ENCODE assay signal across 32 mouse cellular contexts in the genomic region with DNA sequence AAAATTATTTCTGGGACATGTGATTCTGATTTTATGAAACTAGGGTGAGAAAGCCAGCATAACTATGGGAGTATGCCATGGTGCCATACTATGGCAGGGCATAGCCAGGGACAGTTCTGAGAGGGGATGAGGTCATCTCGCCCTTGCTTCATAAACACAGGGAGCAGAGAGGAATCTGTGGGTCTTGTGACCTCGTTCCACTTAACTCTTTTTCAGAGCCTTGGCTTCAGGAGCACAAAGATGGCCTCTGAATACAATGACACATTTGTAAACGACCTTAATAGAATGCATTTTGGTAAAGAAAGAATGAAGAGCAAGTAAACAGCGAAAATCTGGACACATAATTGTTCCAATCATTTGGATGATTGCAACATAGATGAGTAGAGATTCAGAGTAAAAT. TPM values are rescaled to one million over a fixed set of nuclear protein-coding genes. Genes with fewer than 3 reads are reported as not detected.
DNase-seq lines count a peak whose midpoint lies in the region; ATAC-seq lines count a peak whose summit lies in the region.
"Had no signal": no experiment of that assay in that cellular context is flagged by ENCODE, and none has a peak within 500 bp of the region (broad histone marks: within the 10 kb centered on the region; RNA-seq: fewer than 3 reads in every experiment).

No protein-coding gene starts in this region.

- no peak for ATAC-seq in monocyte, adult 5-6 weeks (replicated peaks; ENCODE audit: insufficient number of reproducible peaks, low FRiP score, low TSS enrichment, poor library complexity, severe bottlenecking)
- ATAC-seq: forebrain, embryonic 15.5 days had no signal

- intact Hi-C loops in left cerebral cortex, postnatal 36 days (cut with DNase I), result loop anchor here (5.0 kb wide), 1 partner anchor 84 kb away; no protein-coding TSS in a partner anchor

- peak; percentile 9 for DNase-seq in adrenal gland, postnatal 14 days
- DNase-seq in adrenal gland, adult 2 months, result no peak
- peak; percentile 1 for DNase-seq in left cerebral cortex, adult 11 months (ENCODE audit: low spot score)
- no peak for DNase-seq in left cerebral cortex, postnatal 36 days (ENCODE audit: low spot score in 2 of 2)
- DNase-seq in brain, adult 2 months (ENCODE audit: low read depth, low spot score), result peak; percentile 80
- DNase-seq: adrenal gland, postnatal 25 days; B cell, adult 2 months; cerebellum, adult 18-20 months; cerebellum, adult 9-10 months; cerebellum, postnatal 14 days; gastrocnemius, adult 2 months; gastrocnemius, postnatal 14 days; heart, adult 11 months; kidney, adult 11 months had no signal

RNA-seq across cellular contexts. Expression of a gene that starts 18.5 kb away (rescaled TPM):
- total RNA-seq in adrenal gland, postnatal 14 days (2021), result not detected in 2 replicates
- total RNA-seq in adrenal gland, adult 2 months (2021), result not detected
- polyA plus RNA-seq in adrenal gland, adult 2 months (2012; rRNA removed), result not detected in 2 replicates
- total RNA-seq in left cerebral cortex, postnatal 36 days (2021), result not detected
- not detected in 3 replicates for total RNA-seq in monocyte, adult 5-6 weeks (2017)
- total RNA-seq: adrenal gland, postnatal 25 days; CH12.LX; G1E; gastrocnemius, adult 2 months; gastrocnemius, postnatal 14 days; gastrocnemius, postnatal 4 days; heart, adult 8-10 months; heart, postnatal 25 days; hematopoietic stem cell, adult 5-6 weeks had no signal
- polyA plus RNA-seq: embryonic facial prominence, embryonic 10.5 days; embryonic facial prominence, embryonic 13.5 days; erythroblast, embryonic 14.5 days; forebrain, embryonic 12.5 days; forebrain, embryonic 15.5 days; G1E; heart, embryonic 11.5 days; heart, embryonic 14.5 days; heart, postnatal 0 days; hindbrain, embryonic 12.5 days; hindbrain, embryonic 15.5 days had no signal

RNA-seq across cellular contexts. Expression of a gene that starts 24.0 kb away (rescaled TPM):
- not detected in 2 replicates for total RNA-seq in adrenal gland, postnatal 14 days (2021)
- not detected for total RNA-seq in adrenal gland, adult 2 months (2021)
- polyA plus RNA-seq in adrenal gland, adult 2 months (2012; rRNA removed), result not detected in 2 replicates
- not detected for total RNA-seq in left cerebral cortex, postnatal 36 days (2021)
- not detected in 3 replicates for total RNA-seq in monocyte, adult 5-6 weeks (2017)
- total RNA-seq: adrenal gland, postnatal 25 days; G1E; gastrocnemius, adult 2 months; gastrocnemius, postnatal 14 days; gastrocnemius, postnatal 4 days; heart, adult 8-10 months; heart, postnatal 25 days; hematopoietic stem cell, adult 5-6 weeks had no signal
- polyA plus RNA-seq: erythroblast, embryonic 14.5 days; forebrain, embryonic 15.5 days; G1E; heart, embryonic 11.5 days; heart, embryonic 14.5 days; heart, postnatal 0 days; hindbrain, embryonic 12.5 days; intestine, embryonic 14.5 days had no signal

Comparison
In these comparisons a context has a peak if more than half of its experiments do, and no peak if none do; other contexts are left out.
1. DNase-seq: peak in adrenal gland, postnatal 14 days (single experiment), left cerebral cortex, adult 11 months (single experiment) and brain, adult 2 months (single experiment); none in adrenal gland, adult 2 months (single experiment) and left cerebral cortex, postnatal 36 days (0 of 2).